Mouse (Mus musculus): ENCODE data around the gene Zfand2a. TPM values are rescaled to one million over a fixed set of nuclear protein-coding genes. Genes with fewer than 3 reads are reported as not detected.

Zfand2a gene
- polyA plus RNA-seq, 1 experiment from 2014 or later = 23.2 TPM

DNA sequence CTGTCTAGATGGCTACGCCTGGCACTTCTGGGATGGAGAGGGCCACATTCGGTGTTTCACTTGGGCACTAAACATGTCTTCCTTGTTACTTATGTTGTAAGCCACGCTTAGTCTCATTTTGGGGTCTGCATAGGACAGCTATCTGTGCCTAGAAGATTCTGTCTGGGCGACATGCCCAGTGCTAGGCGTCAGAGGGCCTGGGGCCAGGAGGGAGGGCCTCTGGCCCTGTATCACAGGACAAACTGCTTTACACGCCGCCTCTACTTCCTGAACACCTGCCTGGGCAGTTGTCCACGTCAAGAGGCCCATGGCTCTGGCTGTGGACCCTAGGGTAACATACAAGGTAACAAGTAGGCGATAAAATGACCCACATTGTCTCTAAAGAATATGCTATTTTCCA is 56.4 kb downstream of the Zfand2a start:
- Histone ChIP-seq H3K9me3 (replicated peaks) (no peaks in the 10 kb centered on the region), H3K4me2 (no peak overlapping the region), H3K4me1 (peaks cover 65% of the 10 kb centered on the region), H3K9ac (replicated peaks) (no peak overlapping the region), H3K36me3 (no peaks in the 10 kb centered on the region), H3K27ac (replicated peaks) (no peak overlapping the region), H3K4me3 (replicated peaks) (no peak overlapping the region), H3K27me3 (replicated peaks) (no peaks in the 10 kb centered on the region)
- 71% methylated on average over 9 of the region's 9 CpGs for WGBS
- ATAC-seq (ENCODE audit: low FRiP score) = no peak

DNA sequence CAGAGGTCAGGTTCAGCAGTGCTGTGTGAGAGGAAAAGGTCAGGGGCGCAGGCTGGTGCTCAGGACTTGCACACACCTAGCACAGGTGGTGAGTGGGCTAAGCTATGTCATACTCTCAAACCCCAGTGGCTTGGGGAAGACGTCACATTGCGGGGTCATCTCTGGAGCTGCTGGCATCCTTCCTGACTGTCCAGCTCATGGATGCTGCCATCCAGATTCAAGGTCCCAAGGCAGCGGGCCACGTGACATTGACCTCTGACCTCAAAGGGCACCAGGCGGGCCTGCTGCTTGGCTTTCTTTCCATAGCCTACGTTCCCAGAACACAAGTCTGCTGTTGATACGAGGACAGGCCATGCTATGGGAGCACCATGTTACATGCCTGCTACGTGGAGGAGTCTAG is 57.3 kb downstream of the Zfand2a start:
- Histone ChIP-seq H3K4me1 (peaks cover 66% of the 10 kb centered on the region), H3K27me3 (replicated peaks) (no peaks in the 10 kb centered on the region), H3K4me3 (replicated peaks) (no peak overlapping the region), H3K36me3 (no peaks in the 10 kb centered on the region), H3K9me3 (replicated peaks) (no peaks in the 10 kb centered on the region), H3K4me2 (no peak overlapping the region), H3K9ac (replicated peaks) (no peak overlapping the region), H3K27ac (replicated peaks) (no peak overlapping the region)
- 92% methylated on average over 9 of the region's 9 CpGs for WGBS
- ATAC-seq (ENCODE audit: low FRiP score) = no peak

DNA sequence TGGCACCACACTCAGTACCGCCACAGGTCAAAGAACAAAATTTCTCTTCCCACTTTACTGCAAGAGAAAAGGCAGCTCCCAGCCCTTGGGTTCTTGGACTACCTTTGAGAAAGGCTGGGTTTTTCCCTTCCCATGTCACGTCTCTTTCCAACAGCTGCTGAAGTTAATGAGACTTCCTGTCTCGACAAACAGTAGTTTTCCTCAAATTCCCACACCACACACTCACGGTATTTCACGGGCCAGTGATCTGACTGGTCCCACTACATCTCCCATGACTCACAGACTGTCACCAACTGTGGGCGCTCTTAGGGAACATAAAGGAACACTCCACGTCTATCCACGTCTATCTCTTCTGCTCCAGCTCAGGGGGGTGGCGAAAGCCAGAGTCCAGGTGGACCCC is 59.2 kb downstream of the Zfand2a start:
- no peaks in the 10 kb centered on the region for H3K9me3 ChIP-seq (replicated peaks)
- no peak for ATAC-seq (ENCODE audit: low FRiP score)
- no peaks in the 10 kb centered on the region for H3K27me3 ChIP-seq (replicated peaks)
- peaks cover 53% of the 10 kb centered on the region for H3K4me1 ChIP-seq
- H3K27ac ChIP-seq (replicated peaks) = no peak overlapping the region
- no peaks in the 10 kb centered on the region for H3K36me3 ChIP-seq
- WGBS = 77% methylated on average over 9 of the region's 9 CpGs
- no peak overlapping the region for H3K4me2 ChIP-seq
- no peak overlapping the region for H3K4me3 ChIP-seq (replicated peaks)
- H3K9ac ChIP-seq (replicated peaks) = no peak overlapping the region

DNA sequence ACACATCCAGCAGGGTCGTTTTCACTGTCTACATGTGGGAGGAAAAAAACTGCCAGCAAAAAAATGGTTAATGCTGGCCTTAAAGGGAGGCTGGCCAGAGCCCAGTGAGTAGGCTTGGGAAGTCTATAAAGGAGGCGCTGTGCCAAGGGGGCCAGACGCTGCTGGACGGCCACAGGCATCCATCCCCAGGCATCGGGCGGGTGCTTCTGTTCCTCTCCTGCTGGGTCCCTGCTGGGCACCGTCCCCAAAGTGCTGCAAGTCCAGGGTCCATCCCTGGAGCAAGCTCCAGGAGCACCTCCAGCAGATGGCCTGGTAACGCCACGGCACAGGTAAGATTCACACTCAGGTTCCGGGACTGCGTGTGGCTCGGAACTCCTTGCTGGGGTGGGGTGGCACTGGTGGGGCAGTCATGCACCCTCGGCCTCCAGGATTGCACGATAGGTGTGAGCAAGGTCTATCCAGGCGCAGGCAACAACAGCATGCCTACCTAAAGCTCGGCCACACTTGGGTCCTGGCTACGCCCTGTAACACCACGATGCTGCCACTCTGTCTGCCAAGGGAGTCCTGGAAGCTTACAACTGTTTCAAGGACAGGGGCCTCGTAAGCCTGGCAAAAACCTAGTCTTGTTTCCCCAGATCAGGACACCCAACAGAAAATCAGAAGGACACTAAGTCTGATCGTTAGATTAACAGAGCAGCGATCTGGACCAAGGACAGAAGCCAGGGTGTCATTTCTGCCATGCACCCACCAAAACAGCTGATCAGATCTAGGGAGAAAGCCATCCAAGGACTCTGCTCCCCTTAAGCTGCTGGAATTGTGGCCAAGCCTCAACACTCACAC is 61.1 kb downstream of the Zfand2a start, which contains the start of gene Gper1:
Gene Gper1, plus strand, starts transcription at position 126 of the 840 bp plus-strand sequence.
- H3K4me3 ChIP-seq (replicated peaks) = peak within 1 kb of the TSS; percentile 28
- peaks cover 48% of the 10 kb centered on the region for H3K4me1 ChIP-seq
- H3K4me2 ChIP-seq = peak within 1 kb of the TSS; percentile 40
- H3K9me3 ChIP-seq (replicated peaks) = no peaks in the 10 kb centered on the region
- ATAC-seq (ENCODE audit: low FRiP score) = no peak
- 0 out of 2 replicates have a peak within 1 kb of the TSS, but pooled peaks have one; percentile 8 for H3K9ac ChIP-seq (replicated peaks)
- no peaks in the 10 kb centered on the region for H3K36me3 ChIP-seq
- WGBS = 45% methylated on average over 21 of the region's 21 CpGs
- H3K27ac ChIP-seq (replicated peaks) = no peak within 1 kb of the TSS
- H3K27me3 ChIP-seq (replicated peaks) = no peaks in the 10 kb centered on the region

Other genes starting within 250 kb of the Zfand2a start
- gene Get4, start 232.2 kb downstream of the Zfand2a start, polyA plus RNA-seq (2015; fragmentation: Nextera tagmentation; extraction: Ambion mirVana) = 119 and 126 TPM in 2 replicates
- gene Adap1, start 158.9 kb downstream of the Zfand2a start, polyA plus RNA-seq (2015; fragmentation: Nextera tagmentation; extraction: Ambion mirVana) = 86.2 and 132 TPM in 2 replicates
- gene Cox19, start 133.1 kb downstream of the Zfand2a start, polyA plus RNA-seq (2015; fragmentation: Nextera tagmentation; extraction: Ambion mirVana) = 105 and 107 TPM in 2 replicates
- gene Cyp2w1, start 131.9 kb downstream of the Zfand2a start, polyA plus RNA-seq (2015; fragmentation: Nextera tagmentation; extraction: Ambion mirVana) = 2.1 TPM in 1 of 2 replicates, not detected in the other
- gene Gpr146, start 106.9 kb downstream of the Zfand2a start, polyA plus RNA-seq (2015; fragmentation: Nextera tagmentation; extraction: Ambion mirVana) = 2.6 and 3.0 TPM in 2 replicates
- 0.47 and 0.64 TPM in 2 replicates for gene C130050O18Rik, start 79.3 kb downstream of the Zfand2a start, polyA plus RNA-seq (2015; fragmentation: Nextera tagmentation; extraction: Ambion mirVana)
- 7.8 and 9.6 TPM in 2 replicates for gene Gper1, start 61.4 kb downstream of the Zfand2a start, polyA plus RNA-seq (2015; fragmentation: Nextera tagmentation; extraction: Ambion mirVana)
- gene 3110082I17Rik, start 24.0 kb downstream of the Zfand2a start, polyA plus RNA-seq (2015; fragmentation: Nextera tagmentation; extraction: Ambion mirVana) = 15.7 and 22.7 TPM in 2 replicates
- gene Uncx, start 58.9 kb upstream of the Zfand2a start, polyA plus RNA-seq (2015; fragmentation: Nextera tagmentation; extraction: Ambion mirVana) = 23.7 and 35.3 TPM in 2 replicates

Data from neural tube, embryonic 15.5 days (tissue).